Mouse (Mus musculus) heart, adult 2 months (tissue): ENCODE measurements around the gene Ntrk3. TPM values are rescaled to one million over a fixed set of nuclear protein-coding genes. Genes with fewer than 3 reads are reported as not detected.

Source experiments
- DNase-seq, 2 experiments: peaks; one replicate each; pipeline ENCODE4 v3.0.0; 2021
- H3K27ac ChIP-seq: fragments of 200-600 bp; 2 replicates; pipeline ENCODE4 v1.8.1; 2022
- H3K27me3 ChIP-seq: fragments of 200-500 bp; 2 replicates; pipeline ENCODE4 v1.6.1; 2012; ENCODE audit warnings: mild to moderate bottlenecking, low read length, inconsistent platforms, mixed read lengths; ENCODE audit not compliant: control insufficient read depth, insufficient read depth
- H3K36me3 ChIP-seq: fragments of 200-500 bp; 2 replicates; pipeline ENCODE4 v1.6.1; 2012; ENCODE audit warnings: low read length, inconsistent platforms; ENCODE audit not compliant: control insufficient read depth, insufficient read depth
- H3K4me1 ChIP-seq: fragments of 200-500 bp; 2 replicates; pipeline ENCODE4 v1.6.1; 2011; ENCODE audit warnings: low read length; ENCODE audit not compliant: control insufficient read depth, insufficient read depth
- H3K4me3 ChIP-seq: fragments of 200-600 bp; 2 replicates; pipeline ENCODE4 v1.8.1; 2022
- H3K79me2 ChIP-seq: fragments of 200-500 bp; replicated peaks from 2 replicates; pipeline ENCODE4 v1.6.1; 2012; ENCODE audit warnings: mild to moderate bottlenecking, inconsistent platforms, low read length, moderate library complexity, mixed read lengths; ENCODE audit not compliant: control insufficient read depth, insufficient read depth
- H3K9ac ChIP-seq: fragments of 200-500 bp; 2 replicates; pipeline ENCODE4 v1.6.1; 2012; ENCODE audit warnings: low read depth, mild to moderate bottlenecking, control low read depth, inconsistent platforms, low read length, mixed read lengths
- CTCF ChIP-seq: fragments of 200-600 bp; IDR thresholded peaks from 2 replicates; pipeline ENCODE4 v1.8.1; 2022; ENCODE audit warnings: antibody characterized with exemption, mild to moderate bottlenecking, moderate library complexity
- EP300 ChIP-seq: fragments of 200-500 bp; IDR thresholded peaks from 2 replicates; pipeline ENCODE4 v1.6.1; 2011; ENCODE audit warnings: low read depth, low read length, control low read depth; ENCODE audit not compliant: insufficient read depth
- POLR2A ChIP-seq: fragments of 200-500 bp; IDR thresholded peaks from 2 replicates; pipeline ENCODE4 v1.6.1; 2011; ENCODE audit warnings: mild to moderate bottlenecking, low read depth, low read length, control low read depth; ENCODE audit not compliant: insufficient read depth
- WGBS: fragments of 180-500 bp; shearing (Covaris S2); methylation state at CpG from one replicate; pipeline ENCODE4 v1.1.7; 2018; 5-methylcytosine and 5-hydroxymethylcytosine counted together
- intact Hi-C: fragments of 180-260 bp; cut with DNase I; formaldehyde crosslinking; loops from one replicate; pipeline ENCODE4 v1.15.1; 2025
- polyA plus RNA-seq: library from polyadenylated mRNA; depleted of rRNA; stranded (reverse); fragments of >200 nt; gene quantifications from 2 replicates; pipeline ENCODE4 v1.2.3, GENCODE M21; 2012
- total RNA-seq, 2 experiments: library from RNA; stranded (reverse); gene quantifications; 2 replicates each; pipeline ENCODE4 v1.2.3; 2021

Ntrk3 gene
- total and polyA plus RNA-seq, 3 experiments: 1.4 to 9.1 (median 1.8) TPM

GRCm38 (mm10) chr7:78684943-78685342, 52.9 kb downstream of the Ntrk3 start:
- Histone ChIP-seq H3K4me1 (no peaks in the 10 kb centered on the region), H3K9ac (no peak overlapping the region), H3K36me3 (no peaks in the 10 kb centered on the region), H3K27me3 (no peaks in the 10 kb centered on the region), H3K27ac (no peak overlapping the region), H3K79me2 (no peaks in the 10 kb centered on the region), H3K4me3 (no peak overlapping the region)
- 41% methylated on average over 6 of the region's 6 CpGs for WGBS
- DNase-seq: no peak
- intact Hi-C loops: no loop called here
- TF ChIP-seq CTCF (no peak), POLR2A (no peak), EP300 (no peak)

GRCm38 (mm10) chr7:78680871-78681270, 56.9 kb downstream of the Ntrk3 start:
- Histone ChIP-seq H3K36me3 (no peaks in the 10 kb centered on the region), H3K4me3 (no peak overlapping the region), H3K79me2 (no peaks in the 10 kb centered on the region), H3K27me3 (no peaks in the 10 kb centered on the region), H3K27ac (no peak overlapping the region), H3K9ac (no peak overlapping the region), H3K4me1 (no peaks in the 10 kb centered on the region)
- 69% methylated on average over 2 of the region's 2 CpGs for WGBS
- intact Hi-C loops: no loop called here
- TF ChIP-seq CTCF (no peak), POLR2A (no peak), EP300 (no peak)
- no peak for DNase-seq

GRCm38 (mm10) chr7:78669407-78669806, 68.4 kb downstream of the Ntrk3 start:
- TF ChIP-seq EP300 (no peak), POLR2A (no peak), CTCF (no peak)
- intact Hi-C loops: no loop called here
- Histone ChIP-seq H3K27me3 (no peaks in the 10 kb centered on the region), H3K27ac (no peak overlapping the region), H3K9ac (no peak overlapping the region), H3K4me3 (no peak overlapping the region), H3K4me1 (no peaks in the 10 kb centered on the region), H3K79me2 (no peaks in the 10 kb centered on the region), H3K36me3 (no peaks in the 10 kb centered on the region)
- 86% methylated on average over 16 of the region's 16 CpGs for WGBS
- DNase-seq: no peak

- no peak overlapping the region for H3K9ac ChIP-seq
- no peaks in the 10 kb centered on the region for H3K4me1 ChIP-seq
- intact Hi-C loops: no loop called here
- no peaks in the 10 kb centered on the region for H3K36me3 ChIP-seq
- no peak for DNase-seq
- no peak overlapping the region for H3K4me3 ChIP-seq
- WGBS: 89% methylated on average over 6 of the region's 6 CpGs
- TF ChIP-seq CTCF: no peak
- no peaks in the 10 kb centered on the region for H3K79me2 ChIP-seq
- H3K27ac ChIP-seq: no peak overlapping the region
- no peaks in the 10 kb centered on the region for H3K27me3 ChIP-seq
Measured at GRCm38 (mm10) chr7:78668916-78669315, 68.9 kb downstream of the Ntrk3 start.

- no peaks in the 10 kb centered on the region for H3K27me3 ChIP-seq
- H3K27ac ChIP-seq: no peak overlapping the region
- H3K79me2 ChIP-seq: no peaks in the 10 kb centered on the region
- no peaks in the 10 kb centered on the region for H3K36me3 ChIP-seq
- H3K9ac ChIP-seq: no peak overlapping the region
- no peak for TF ChIP-seq POLR2A
- TF ChIP-seq CTCF: no peak
- TF ChIP-seq EP300: no peak
- intact Hi-C loops: no loop called here
- DNase-seq: no peak
- WGBS: 79% methylated on average over 6 of the region's 6 CpGs
- no peaks in the 10 kb centered on the region for H3K4me1 ChIP-seq
- H3K4me3 ChIP-seq: no peak overlapping the region
Measured at GRCm38 (mm10) chr7:78668003-78668635, 69.7 kb downstream of the Ntrk3 start.

GRCm38 (mm10) chr7:78660832-78661231, 77.0 kb downstream of the Ntrk3 start:
- Histone ChIP-seq H3K9ac (no peak overlapping the region), H3K27me3 (no peaks in the 10 kb centered on the region), H3K4me1 (no peaks in the 10 kb centered on the region; the same call in 1 of the 2 replicates), H3K79me2 (no peaks in the 10 kb centered on the region), H3K4me3 (no peak overlapping the region), H3K36me3 (no peaks in the 10 kb centered on the region), H3K27ac (no peak overlapping the region)
- DNase-seq: no peak
- TF ChIP-seq EP300 (no peak), POLR2A (no peak), CTCF (no peak)
- 73% methylated on average over 7 of the region's 7 CpGs for WGBS
- intact Hi-C loops: no loop called here
